Mouse (Mus musculus): ENCODE data around the gene Ltbp1. TPM values are rescaled to one million over a fixed set of nuclear protein-coding genes. Genes with fewer than 3 reads are reported as not detected.

Gene Ltbp1
- polyA plus RNA-seq, 1 experiment from 2014 or later = 48.0 TPM

DNA sequence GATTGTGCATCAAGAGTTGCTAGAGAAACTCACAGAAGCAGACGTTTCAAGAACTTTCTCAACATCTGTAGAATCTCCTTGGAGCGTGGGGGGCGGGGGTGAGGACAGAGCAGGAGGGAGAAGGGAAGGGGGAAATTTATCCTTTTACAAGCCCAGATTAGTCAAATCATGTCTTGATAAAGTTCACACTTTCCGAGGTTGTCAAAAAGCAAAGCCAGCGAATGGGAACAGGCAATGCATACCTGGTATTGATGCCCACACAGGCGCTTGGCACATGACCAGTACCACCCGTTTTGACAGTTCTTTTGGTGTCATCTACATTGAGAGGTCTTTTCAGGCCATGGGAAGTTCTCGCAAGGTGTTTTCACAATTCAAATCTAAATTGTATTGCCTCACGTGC is 327.6 kb downstream of the Ltbp1 start:
- no peak overlapping the region for H3K4me3 ChIP-seq (replicated peaks)
- H3K4me1 ChIP-seq = peaks cover 9% of the 10 kb centered on the region; the same call in 1 of the 2 replicates
- ATAC-seq (ENCODE audit: insufficient number of reproducible peaks, low FRiP score, low TSS enrichment, low read depth) = no peak
- no peak overlapping the region for H3K4me2 ChIP-seq (replicated peaks)
- 83% methylated on average over 9 of the region's 9 CpGs for WGBS
- no peak overlapping the region for H3K9ac ChIP-seq
- peaks cover 11% of the 10 kb centered on the region; the same call in 1 of the 2 replicates for H3K36me3 ChIP-seq
- no peaks in the 10 kb centered on the region for H3K27me3 ChIP-seq
- no peak overlapping the region for H3K27ac ChIP-seq (replicated peaks)
- no peaks in the 10 kb centered on the region for H3K9me3 ChIP-seq (replicated peaks)

DNA sequence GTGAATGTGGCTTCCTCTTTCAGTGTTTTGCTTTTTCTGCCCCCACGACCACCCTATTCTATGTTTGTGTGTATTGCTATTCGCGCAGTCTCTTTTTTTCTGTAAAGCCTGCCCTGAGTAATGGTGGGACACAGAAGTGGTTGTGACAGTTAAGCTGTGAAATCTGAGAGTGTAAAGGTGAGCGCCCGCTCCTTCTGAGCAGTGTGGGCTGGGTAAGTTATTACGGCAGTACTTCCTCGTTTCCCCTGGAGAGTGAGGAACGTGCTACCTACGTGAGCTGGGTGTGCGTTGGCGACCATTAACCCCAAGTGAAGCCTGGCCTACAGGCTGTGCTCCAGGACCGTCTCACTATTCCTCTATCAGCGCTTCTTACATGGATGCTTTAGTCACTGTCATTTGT is 328.4 kb downstream of the Ltbp1 start:
- no peak overlapping the region for H3K9ac ChIP-seq
- H3K4me3 ChIP-seq (replicated peaks) = no peak overlapping the region
- H3K36me3 ChIP-seq = peaks cover 16% of the 10 kb centered on the region; the same call in 1 of the 2 replicates
- no peaks in the 10 kb centered on the region for H3K9me3 ChIP-seq (replicated peaks)
- 90% methylated on average over 13 of the region's 13 CpGs for WGBS
- no peak overlapping the region for H3K4me2 ChIP-seq (replicated peaks)
- no peaks in the 10 kb centered on the region for H3K27me3 ChIP-seq
- H3K27ac ChIP-seq (replicated peaks) = no peak overlapping the region
- ATAC-seq (ENCODE audit: insufficient number of reproducible peaks, low FRiP score, low TSS enrichment, low read depth) = no peak
- 0 out of 2 replicates have a peak, but pooled peaks cover 2% of the 10 kb centered on the region for H3K4me1 ChIP-seq

DNA sequence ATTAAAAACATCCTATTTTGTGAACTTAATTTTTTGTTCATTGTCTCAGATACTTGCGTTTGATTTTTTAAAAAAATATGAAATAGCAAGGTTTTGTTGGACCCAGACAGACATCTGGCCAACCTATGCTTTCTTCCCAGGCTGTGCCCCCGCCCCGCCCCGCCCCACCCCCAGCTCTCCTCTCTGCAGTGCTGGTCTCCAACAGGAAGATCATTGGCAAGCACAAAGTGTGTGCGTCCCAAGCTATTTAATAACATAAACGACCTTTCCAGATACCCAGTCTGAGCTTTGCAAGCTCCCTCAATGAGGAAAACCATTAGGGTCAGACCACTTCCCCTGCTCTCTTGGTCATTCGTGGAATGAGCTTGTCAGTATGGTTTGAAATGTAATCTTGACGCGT is 330.3 kb downstream of the Ltbp1 start:
- 73% methylated on average over 9 of the region's 9 CpGs for WGBS
- H3K4me2 ChIP-seq (replicated peaks) = no peak overlapping the region
- no peak overlapping the region for H3K27ac ChIP-seq (replicated peaks)
- H3K36me3 ChIP-seq = peaks cover 13% of the 10 kb centered on the region; the same call in 1 of the 2 replicates
- H3K4me1 ChIP-seq = no peaks in the 10 kb centered on the region
- no peak overlapping the region for H3K4me3 ChIP-seq (replicated peaks)
- H3K27me3 ChIP-seq = no peaks in the 10 kb centered on the region
- no peak for ATAC-seq (ENCODE audit: insufficient number of reproducible peaks, low FRiP score, low TSS enrichment, low read depth)
- H3K9me3 ChIP-seq (replicated peaks) = no peaks in the 10 kb centered on the region
- H3K9ac ChIP-seq = no peak overlapping the region

DNA sequence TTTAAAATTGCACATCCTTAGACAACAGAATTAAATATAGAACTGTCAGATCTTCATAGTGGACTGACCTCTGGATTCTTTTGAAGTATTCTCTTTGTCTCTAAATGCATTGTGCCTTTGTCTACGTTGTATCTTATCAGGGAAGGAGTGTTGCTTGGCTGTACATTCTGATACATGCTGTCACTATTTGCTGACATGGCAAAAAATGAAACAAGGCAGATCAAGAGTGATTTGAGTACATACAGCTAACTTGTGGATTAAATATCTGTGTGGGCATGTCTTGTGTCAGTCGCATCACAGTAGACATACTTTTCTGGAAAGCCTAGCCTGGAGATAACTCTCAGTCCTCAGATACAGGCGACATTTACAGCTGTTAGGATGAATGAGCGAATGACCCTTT is 335.9 kb downstream of the Ltbp1 start:
- no peaks in the 10 kb centered on the region for H3K9me3 ChIP-seq (replicated peaks)
- WGBS = 68% methylated on average over 4 of the region's 4 CpGs

DNA sequence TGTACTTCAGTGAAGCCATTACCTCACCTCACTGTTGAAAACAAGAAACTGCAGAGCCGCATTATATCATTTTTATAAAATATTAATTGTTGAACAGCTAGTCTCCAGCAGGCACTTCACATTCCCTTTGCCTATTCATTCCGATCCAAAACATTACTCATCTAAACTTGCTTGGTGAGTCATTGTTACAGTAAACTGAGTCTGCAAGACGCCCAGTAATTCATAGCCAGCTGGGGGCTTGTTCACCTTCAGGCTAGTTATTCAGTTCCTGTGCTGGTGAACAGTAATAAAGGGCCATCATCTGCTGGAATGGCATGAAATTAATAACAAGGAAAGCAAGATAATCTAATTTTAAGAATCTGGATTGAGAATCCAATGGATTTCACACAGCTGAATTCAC is 339.7 kb downstream of the Ltbp1 start:
- H3K4me2 ChIP-seq (replicated peaks) = no peak overlapping the region
- no peak overlapping the region for H3K9ac ChIP-seq
- no peaks in the 10 kb centered on the region for H3K9me3 ChIP-seq (replicated peaks)
- WGBS = 63% methylated on average over 3 of the region's 3 CpGs
- H3K4me1 ChIP-seq = 0 out of 2 replicates have a peak, but pooled peaks cover 4% of the 10 kb centered on the region
- no peaks in the 10 kb centered on the region for H3K27me3 ChIP-seq
- ATAC-seq (ENCODE audit: insufficient number of reproducible peaks, low FRiP score, low TSS enrichment, low read depth) = no peak
- no peak overlapping the region for H3K27ac ChIP-seq (replicated peaks)
- 0 out of 2 replicates have a peak, but pooled peaks cover 6% of the 10 kb centered on the region for H3K36me3 ChIP-seq
- no peak overlapping the region for H3K4me3 ChIP-seq (replicated peaks)

More for the DNA sequence above, 335.9 kb downstream of the Ltbp1 start:
- no peak for ATAC-seq (ENCODE audit: insufficient number of reproducible peaks, low FRiP score, low TSS enrichment, low read depth)
- Histone ChIP-seq H3K4me3 (replicated peaks) (no peak overlapping the region), H3K36me3 (peaks cover 13% of the 10 kb centered on the region; the same call in 1 of the 2 replicates), H3K27me3 (no peaks in the 10 kb centered on the region), H3K4me1 (0 out of 2 replicates have a peak, but pooled peaks cover 4% of the 10 kb centered on the region), H3K27ac (replicated peaks) (no peak overlapping the region), H3K4me2 (replicated peaks) (no peak overlapping the region), H3K9ac (no peak overlapping the region)

DNA sequence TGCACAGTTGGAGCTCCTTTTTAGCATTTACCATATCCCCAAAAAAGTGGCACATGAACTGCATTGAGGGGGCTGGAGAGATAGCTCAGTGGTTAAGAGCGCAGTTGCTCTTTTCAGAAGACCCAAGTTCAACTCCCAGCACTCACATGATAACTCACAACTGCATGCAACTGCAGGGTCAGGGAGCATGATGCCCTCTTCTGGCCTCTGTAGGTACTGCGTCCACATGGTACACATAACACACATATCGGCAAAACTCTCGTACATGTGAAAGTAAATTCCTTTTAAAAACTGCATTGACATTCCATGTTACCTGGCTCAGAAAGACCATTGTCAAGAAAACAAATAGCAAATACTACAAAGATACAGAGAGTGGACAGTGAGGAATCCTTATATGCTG is 342.0 kb downstream of the Ltbp1 start:
- no peak overlapping the region for H3K9ac ChIP-seq
- 97% methylated on average over 4 of the region's 4 CpGs for WGBS
- ATAC-seq (ENCODE audit: insufficient number of reproducible peaks, low FRiP score, low TSS enrichment, low read depth) = no peak
- H3K4me3 ChIP-seq (replicated peaks) = no peak overlapping the region
- H3K27me3 ChIP-seq = no peaks in the 10 kb centered on the region
- no peaks in the 10 kb centered on the region for H3K9me3 ChIP-seq (replicated peaks)
- 0 out of 2 replicates have a peak, but pooled peaks cover 2% of the 10 kb centered on the region for H3K4me1 ChIP-seq
- H3K4me2 ChIP-seq (replicated peaks) = no peak overlapping the region
- no peak overlapping the region for H3K27ac ChIP-seq (replicated peaks)
- H3K36me3 ChIP-seq = 0 out of 2 replicates have a peak, but pooled peaks cover 6% of the 10 kb centered on the region

DNA sequence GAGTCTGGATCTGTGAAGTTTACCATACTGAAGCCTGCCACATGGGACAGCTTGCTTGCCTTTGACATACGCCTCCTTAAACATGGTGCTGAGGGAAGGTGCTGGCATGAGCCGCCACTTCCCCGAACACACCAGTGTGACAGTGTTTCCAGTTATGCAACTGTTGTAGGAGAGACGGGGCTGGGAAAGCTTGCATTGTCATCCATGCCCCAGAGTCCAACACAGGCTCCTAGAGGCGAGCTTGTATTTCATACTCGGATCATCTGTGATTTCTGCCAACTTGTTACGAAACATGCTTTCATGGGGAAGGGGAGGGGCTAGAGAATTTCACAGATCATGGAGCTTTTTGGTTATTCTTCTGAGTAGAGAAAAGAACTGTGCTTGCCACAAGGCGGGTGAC is 343.7 kb downstream of the Ltbp1 start:
- Histone ChIP-seq H3K27me3 (no peaks in the 10 kb centered on the region), H3K4me2 (replicated peaks) (no peak overlapping the region), H3K36me3 (0 out of 2 replicates have a peak, but pooled peaks cover 6% of the 10 kb centered on the region), H3K9me3 (replicated peaks) (no peaks in the 10 kb centered on the region), H3K27ac (replicated peaks) (0 out of 2 replicates have a peak overlapping the region, but pooled peaks have one; percentile 4), H3K4me3 (replicated peaks) (no peak overlapping the region), H3K4me1 (no peaks in the 10 kb centered on the region), H3K9ac (no peak overlapping the region)
- 57% methylated on average over 8 of the region's 8 CpGs for WGBS
- ATAC-seq (ENCODE audit: insufficient number of reproducible peaks, low FRiP score, low TSS enrichment, low read depth) = no peak

DNA sequence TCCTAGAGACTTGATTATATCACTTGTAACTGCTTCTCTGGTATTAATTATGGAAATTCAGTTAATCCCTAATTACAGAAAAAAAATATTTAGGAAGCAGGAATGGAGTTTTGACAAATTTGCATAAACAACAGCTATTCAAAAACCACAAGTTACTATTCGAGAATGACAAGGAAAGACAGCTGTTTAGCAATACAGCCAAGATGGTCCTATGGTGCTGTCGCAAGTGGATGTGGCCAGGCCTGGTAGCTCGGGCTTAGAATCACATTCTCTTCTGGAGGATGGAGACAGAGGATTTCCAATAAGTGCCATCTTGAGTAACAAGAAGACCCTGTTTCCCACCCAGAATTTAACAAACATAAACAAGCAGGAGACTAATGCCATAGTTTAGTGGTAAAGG is 344.2 kb downstream of the Ltbp1 start:
- Histone ChIP-seq H3K27ac (replicated peaks) (no peak overlapping the region), H3K27me3 (no peaks in the 10 kb centered on the region), H3K9ac (no peak overlapping the region), H3K4me2 (replicated peaks) (no peak overlapping the region), H3K36me3 (0 out of 2 replicates have a peak, but pooled peaks cover 6% of the 10 kb centered on the region), H3K9me3 (replicated peaks) (no peaks in the 10 kb centered on the region), H3K4me1 (no peaks in the 10 kb centered on the region), H3K4me3 (replicated peaks) (no peak overlapping the region)
- no peak for ATAC-seq (ENCODE audit: insufficient number of reproducible peaks, low FRiP score, low TSS enrichment, low read depth)
- whole genome bisulfite sequencing = 65% methylated on average over 3 of the region's 3 CpGs

DNA sequence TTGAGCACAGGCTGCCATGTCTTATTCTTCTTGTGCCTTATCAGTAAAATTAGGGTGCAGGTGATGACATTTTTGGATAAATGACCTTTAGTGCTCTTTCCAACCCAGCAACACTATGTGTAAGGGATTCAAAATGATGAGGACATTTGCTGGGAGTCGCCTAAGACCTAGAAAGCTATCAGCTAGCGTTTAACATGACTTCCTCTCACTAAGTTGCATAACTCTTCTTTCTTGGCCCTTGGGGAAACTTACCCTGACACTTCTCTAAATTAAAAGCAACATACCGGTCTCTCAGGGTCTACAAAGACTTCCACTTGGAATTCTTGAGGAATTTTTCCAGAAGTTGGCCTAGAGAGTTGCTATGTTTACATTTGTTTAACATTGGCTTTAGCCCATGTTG is 348.0 kb downstream of the Ltbp1 start:
- Histone ChIP-seq H3K9me3 (replicated peaks) (no peaks in the 10 kb centered on the region), H3K4me2 (replicated peaks) (no peak overlapping the region), H3K36me3 (no peaks in the 10 kb centered on the region), H3K27ac (replicated peaks) (no peak overlapping the region), H3K4me3 (replicated peaks) (no peak overlapping the region), H3K9ac (no peak overlapping the region), H3K4me1 (no peaks in the 10 kb centered on the region), H3K27me3 (no peaks in the 10 kb centered on the region)
- 78% methylated on average over 3 of the region's 3 CpGs for WGBS
- ATAC-seq (ENCODE audit: insufficient number of reproducible peaks, low FRiP score, low TSS enrichment, low read depth) = no peak

DNA sequence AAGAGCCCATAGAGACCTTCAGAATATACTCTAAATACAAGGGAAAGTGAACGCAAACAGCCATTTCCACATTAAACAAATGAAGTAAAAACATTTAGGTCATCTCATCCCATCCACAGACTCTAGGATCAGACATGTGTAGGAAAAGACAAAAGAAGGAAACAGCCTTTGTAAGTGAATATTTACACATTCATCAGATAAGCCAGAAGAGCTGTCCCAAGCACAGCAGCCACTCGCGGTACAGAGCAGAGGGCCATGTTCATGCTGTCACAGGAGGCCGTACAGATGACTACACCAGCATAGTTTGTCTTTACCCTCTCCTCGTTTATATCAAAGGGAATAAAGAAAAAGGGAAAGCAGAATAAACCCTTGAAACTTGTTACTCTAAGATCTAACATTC is 350.1 kb downstream of the Ltbp1 start:
- no peak overlapping the region for H3K27ac ChIP-seq (replicated peaks)
- no peak for ATAC-seq (ENCODE audit: insufficient number of reproducible peaks, low FRiP score, low TSS enrichment, low read depth)

DNA sequence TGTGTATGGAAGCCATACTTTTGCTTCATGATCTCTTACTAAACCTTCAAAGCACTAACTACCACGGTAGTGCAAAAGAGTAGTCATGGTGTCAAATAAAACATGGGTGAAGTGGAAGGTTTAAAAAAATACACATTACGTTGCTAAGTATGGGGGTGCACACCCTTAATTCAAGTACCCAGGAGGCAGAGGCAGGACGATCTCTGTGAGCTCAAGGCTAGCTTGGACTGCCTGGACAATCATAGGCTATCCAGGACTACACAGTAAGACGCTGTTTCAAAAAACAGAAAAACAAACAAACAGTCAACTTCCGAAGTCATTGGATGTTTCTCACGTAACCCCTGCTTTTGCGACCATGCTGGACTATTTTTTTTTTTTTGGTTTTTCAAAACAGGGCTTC is 354.7 kb downstream of the Ltbp1 start:
- no peak overlapping the region for H3K4me2 ChIP-seq (replicated peaks)
- ATAC-seq (ENCODE audit: insufficient number of reproducible peaks, low FRiP score, low TSS enrichment, low read depth) = no peak
- H3K36me3 ChIP-seq = peaks cover 18% of the 10 kb centered on the region; the same call in 1 of the 2 replicates
- no peak overlapping the region for H3K27ac ChIP-seq (replicated peaks)
- H3K9ac ChIP-seq = no peak overlapping the region
- 95% methylated on average over 7 of the region's 7 CpGs for WGBS
- no peaks in the 10 kb centered on the region for H3K9me3 ChIP-seq (replicated peaks)
- H3K4me1 ChIP-seq = no peaks in the 10 kb centered on the region
- H3K27me3 ChIP-seq = no peaks in the 10 kb centered on the region
- H3K4me3 ChIP-seq (replicated peaks) = no peak overlapping the region

More for the DNA sequence above, 350.1 kb downstream of the Ltbp1 start:
- Histone ChIP-seq H3K4me2 (replicated peaks) (no peak overlapping the region), H3K36me3 (no peaks in the 10 kb centered on the region), H3K27me3 (no peaks in the 10 kb centered on the region), H3K4me1 (no peaks in the 10 kb centered on the region), H3K9ac (no peak overlapping the region), H3K4me3 (replicated peaks) (no peak overlapping the region), H3K9me3 (replicated peaks) (no peaks in the 10 kb centered on the region)
- 76% methylated on average over 5 of the region's 5 CpGs for WGBS

DNA sequence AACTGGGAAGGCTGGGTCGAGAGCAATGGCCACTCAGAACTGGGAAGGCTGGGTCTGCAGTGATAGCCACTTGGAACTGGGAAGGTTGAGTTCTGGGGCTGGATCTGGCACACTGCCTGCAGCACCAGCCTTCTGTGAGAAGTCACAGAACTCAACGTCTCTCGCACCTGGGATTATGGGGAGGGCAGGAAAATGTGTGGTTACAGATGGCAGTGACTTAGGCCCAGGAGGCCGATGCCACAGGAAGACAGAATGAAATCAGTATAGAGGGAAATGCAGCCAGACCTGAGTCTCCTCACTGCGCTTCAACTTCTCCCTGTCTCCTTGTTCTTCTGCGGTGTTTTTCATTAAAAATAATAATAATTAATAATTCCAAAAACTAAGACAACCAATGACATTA is 361.0 kb downstream of the Ltbp1 start:
- Histone ChIP-seq H3K4me1 (no peaks in the 10 kb centered on the region), H3K4me3 (replicated peaks) (no peak overlapping the region), H3K4me2 (replicated peaks) (no peak overlapping the region), H3K27ac (replicated peaks) (no peak overlapping the region), H3K9me3 (replicated peaks) (no peaks in the 10 kb centered on the region), H3K36me3 (peaks cover 32% of the 10 kb centered on the region; the same call in 1 of the 2 replicates), H3K9ac (no peak overlapping the region), H3K27me3 (no peaks in the 10 kb centered on the region)
- WGBS = 90% methylated on average over 6 of the region's 6 CpGs
- ATAC-seq (ENCODE audit: insufficient number of reproducible peaks, low FRiP score, low TSS enrichment, low read depth) = no peak

All from embryonic facial prominence, embryonic 15.5 days (tissue).